Mouse (Mus musculus) naive thymus-derived CD4-positive, alpha-beta T cell, adult 5 months (primary cell): ENCODE data around the gene Pdp2. TPM values are rescaled to one million over a fixed set of nuclear protein-coding genes. Genes with fewer than 3 reads are reported as not detected.

Experiments used
- polyA plus RNA-seq: library from polyadenylated mRNA; unstranded; fragments of 100-300 nt; shearing (Covaris generic); gene quantifications from one replicate; pipeline ENCODE4 v1.2.1, GENCODE M21; 2017

The Pdp2 gene
- polyA plus RNA-seq, result 4.7 TPM

GRCm38 (mm10) chr8:104591133-104591834 lies at the start of gene Pdp2:
Pdp2 (plus strand) TSS chr8:104591451.

DNA sequence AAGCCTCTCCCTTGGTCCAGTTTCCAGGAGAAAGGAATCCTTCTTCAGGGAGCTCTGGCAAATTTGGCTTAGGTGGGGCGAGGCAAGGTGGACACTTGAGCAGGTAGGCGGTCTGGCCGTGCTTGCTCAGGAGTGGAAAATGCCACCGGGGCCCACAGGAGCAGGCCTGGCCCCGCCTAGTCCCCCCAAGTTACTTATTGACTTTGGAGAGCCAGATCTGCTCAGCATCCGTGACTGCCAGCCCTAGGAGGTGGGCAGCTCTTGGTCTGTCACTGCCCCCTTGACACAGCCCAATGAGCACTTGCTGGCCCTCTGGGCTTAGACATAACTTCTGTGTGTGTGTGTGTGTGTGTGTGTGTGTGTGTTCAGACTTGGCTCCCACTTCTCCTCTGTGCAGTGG lies 32.9 kb downstream of the Pdp2 start, which contains the start of gene Cdh16:
Cdh16 (minus strand) TSS at position 236 of the 400 bp plus-strand sequence.

DNA sequence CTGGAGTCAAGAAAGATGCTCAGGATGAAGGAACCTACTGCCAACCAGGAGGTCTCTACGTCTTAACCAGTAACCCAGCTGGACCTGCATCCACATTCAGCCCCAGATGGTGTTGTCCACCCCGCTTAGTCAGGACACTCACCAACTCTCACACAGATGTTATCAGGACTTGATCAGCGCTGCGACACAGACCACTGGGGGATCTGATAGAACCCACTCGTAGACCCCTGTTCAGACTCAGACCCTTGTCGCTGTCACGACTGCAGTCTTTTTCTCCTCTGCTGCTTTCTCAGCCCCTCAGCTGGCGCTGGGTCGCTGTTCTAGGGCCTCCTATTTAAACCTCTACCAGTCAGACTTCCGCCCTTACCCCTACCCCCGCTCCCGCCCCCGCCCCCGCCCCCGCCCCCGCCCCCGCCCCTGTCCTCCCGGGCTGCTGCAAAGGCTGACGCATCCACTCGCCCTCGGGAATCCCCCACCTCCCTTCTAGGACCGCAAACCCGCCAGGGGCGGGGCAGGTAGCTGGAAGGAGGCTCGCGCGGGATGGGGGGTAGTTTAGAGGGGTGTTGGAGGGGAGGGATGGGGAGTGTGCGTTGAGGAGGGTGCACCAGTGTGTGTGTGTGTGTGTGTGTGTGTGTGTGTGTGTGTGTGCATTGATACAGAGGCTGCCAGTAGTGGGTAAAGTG lies 39.9 kb downstream of the Pdp2 start, which contains the start of gene Rrad:
Rrad (minus strand) TSS at position 347 of the 683 bp plus-strand sequence.

DNA sequence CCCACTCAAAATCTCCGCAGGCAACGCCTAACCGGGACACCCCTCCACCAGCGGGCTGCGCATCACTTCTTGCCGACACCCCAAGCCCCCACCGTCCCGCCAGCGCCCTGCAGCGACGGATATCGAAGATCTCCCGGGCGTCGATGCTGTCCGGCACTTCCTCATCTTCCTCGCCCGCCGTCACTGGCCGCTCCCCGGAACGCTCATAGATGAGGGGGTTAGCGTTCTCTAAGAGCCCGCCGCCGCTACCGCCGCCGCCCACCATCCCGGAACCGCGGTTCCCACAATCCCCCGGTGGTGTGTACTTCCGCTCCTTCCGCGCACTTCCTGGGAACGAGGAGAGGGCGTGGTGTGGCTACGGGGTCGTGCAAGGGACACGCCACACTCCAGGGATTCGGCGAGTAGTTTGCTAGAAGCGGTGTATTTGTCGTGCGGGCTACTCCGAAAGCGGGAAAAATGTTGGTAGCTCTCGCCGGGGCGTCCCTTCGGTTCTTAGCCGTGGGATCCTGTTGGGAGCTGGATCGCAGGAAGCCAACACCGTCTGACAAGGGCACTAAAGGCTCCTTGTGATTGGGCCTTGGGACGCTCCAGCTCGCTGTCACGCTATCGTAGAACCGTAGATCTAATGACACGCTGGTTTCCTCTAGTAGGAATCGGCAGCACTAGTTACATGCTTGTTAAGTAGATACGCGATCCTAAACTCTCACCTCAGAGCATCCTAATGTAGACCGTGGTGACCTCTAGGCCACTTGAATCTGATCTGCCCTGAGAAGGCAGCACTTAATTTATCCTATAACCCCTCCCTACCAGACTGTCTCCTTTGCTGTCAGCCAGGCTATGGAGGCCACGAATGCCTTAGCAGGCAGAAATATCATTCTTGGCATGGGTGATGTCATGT lies 50.4 kb downstream of the Pdp2 start, which contains the start of gene Ciao2b:
Ciao2b (minus strand) TSS at position 540 of the 898 bp plus-strand sequence.

Other genes with a start within 250 kb of the Pdp2 start
- 0.71 TPM for gene Cmtm4, start 195.6 kb upstream of the Pdp2 start, polyA plus RNA-seq
- gene Dync1li2, start 148.4 kb upstream of the Pdp2 start, polyA plus RNA-seq, result 64.1 TPM
- gene Terb1, start 81.5 kb upstream of the Pdp2 start, polyA plus RNA-seq, result not detected
- 83.2 TPM for gene Nae1, start 56.8 kb upstream of the Pdp2 start, polyA plus RNA-seq
- 3.1 TPM for gene Car7, start 56.8 kb upstream of the Pdp2 start, polyA plus RNA-seq
- gene Cdh16, start 32.9 kb downstream of the Pdp2 start, polyA plus RNA-seq, result not detected
- 189 TPM for gene Rrad, start 39.9 kb downstream of the Pdp2 start, polyA plus RNA-seq
- 125 TPM for gene Ciao2b, start 50.5 kb downstream of the Pdp2 start, polyA plus RNA-seq
- gene Ces2a, start 142.6 kb downstream of the Pdp2 start, polyA plus RNA-seq, result not detected
- not detected for gene Ces2b, start 240.1 kb downstream of the Pdp2 start, polyA plus RNA-seq